ENCODE assay signal across 7 mouse cellular contexts in genomic region chr4:133309948-133310347, GRCm38 (mm10). TPM values are rescaled to one million over a fixed set of nuclear protein-coding genes. Genes with fewer than 3 reads are reported as not detected.
DNase-seq lines count a peak whose midpoint lies in the region; ATAC-seq and TF ChIP-seq lines count a peak whose summit lies in the region.

No protein-coding gene starts in this region.

- TF ChIP-seq POLR2A in ES-Bruce4 (IDR thresholded peaks at IDR 0.05; ENCODE audit: insufficient read depth, low read length) = no peak
- TF ChIP-seq POLR2A in heart, adult 2 months (IDR thresholded peaks at IDR 0.05; ENCODE audit: insufficient read depth, low read depth, low read length) = no peak

- no peak for TF ChIP-seq EP300 in ES-Bruce4 (IDR thresholded peaks at IDR 0.05; ENCODE audit: insufficient read depth, low read depth, low read length)
- TF ChIP-seq EP300 in heart, adult 2 months (IDR thresholded peaks at IDR 0.05; ENCODE audit: insufficient read depth, low read depth, low read length) = peak; percentile 90

- no peaks in the 10 kb centered on the region; the same call in none of the 2 replicates for H3K36me3 ChIP-seq in ES-Bruce4 (ENCODE audit: control insufficient read depth, insufficient read depth, low read length, poor library complexity, severe bottlenecking)
- H3K36me3 ChIP-seq in heart, adult 2 months (ENCODE audit: control insufficient read depth, insufficient read depth, low read length) = peaks cover 2% of the 10 kb centered on the region; the same call in 1 of the 2 replicates

- no peak overlapping the region for H3K4me3 ChIP-seq in ES-Bruce4 (ENCODE audit: low read depth, low read length)
- H3K4me3 ChIP-seq in heart, adult 2 months = no peak overlapping the region

- no peak overlapping the region for H3K9ac ChIP-seq in ES-Bruce4 (ENCODE audit: low read depth, poor library complexity, severe bottlenecking)
- no peak overlapping the region for H3K9ac ChIP-seq in heart, adult 2 months (ENCODE audit: low read depth, low read length)

- H3K9me3 ChIP-seq in ES-Bruce4 (replicated peaks; ENCODE audit: control insufficient read depth, insufficient read depth, low read length, poor library complexity, severe bottlenecking) = no peaks in the 10 kb centered on the region

- WGBS in heart, adult 2 months = 1% methylated on average over 3 of the region's 3 CpGs

- H3K4me1 ChIP-seq in ES-Bruce4 (ENCODE audit: control insufficient read depth, insufficient read depth, low read length) = no peaks in the 10 kb centered on the region
- no peaks in the 10 kb centered on the region for H3K4me1 ChIP-seq in heart, adult 2 months (ENCODE audit: control insufficient read depth, insufficient read depth, low read length)

- H3K27ac ChIP-seq in ES-Bruce4 (ENCODE audit: insufficient read depth, low read length) = no peak overlapping the region
- no peak overlapping the region for H3K27ac ChIP-seq in heart, adult 2 months

- H3K27me3 ChIP-seq in ES-Bruce4 (ENCODE audit: control insufficient read depth, insufficient read depth, low read length, poor library complexity, severe bottlenecking) = no peaks in the 10 kb centered on the region
- H3K27me3 ChIP-seq in heart, adult 2 months (ENCODE audit: control insufficient read depth, insufficient read depth, low read length) = no peaks in the 10 kb centered on the region

- TF ChIP-seq CTCF in ES-Bruce4 (IDR thresholded peaks at IDR 0.05; ENCODE audit: low read depth, low read length) = peak; percentile 96
- TF ChIP-seq CTCF in heart, adult 2 months (IDR thresholded peaks at IDR 0.05) = no peak

- intact Hi-C loops in heart, adult 2 months (cut with DNase I) = loop anchor here (1.0 to 2.0 kb wide), 3 partner anchors 34 to 139 kb away; no protein-coding TSS in a partner anchor

- H3K79me2 ChIP-seq in heart, adult 2 months (replicated peaks; ENCODE audit: control insufficient read depth, insufficient read depth, low read length) = no peaks in the 10 kb centered on the region

- peak; percentile 87 for ATAC-seq in megakaryocyte progenitor cell, adult 5-6 weeks (replicated peaks; ENCODE audit: poor library complexity)

- DNase-seq in T-cell, adult 2 months (ENCODE audit: low spot score) = peak; percentile 77
- peak; percentile 88 to 92 for DNase-seq in cerebellum, postnatal 4 days (ENCODE audit: low spot score in 2 of 2)
- DNase-seq in heart, adult 2 months = peak; percentile 76 to 91
- DNase-seq in layer of hippocampus, postnatal 10 days (ENCODE audit: low spot score in 2 of 2) = peak; percentile 94 to 95
- DNase-seq in spleen, postnatal 10 days (ENCODE audit: low spot score in 2 of 2) = peak; percentile 90 to 92

RNA-seq across cellular contexts. Expression of gene Tmem222, which starts 32.4 kb away (rescaled TPM):
- polyA plus RNA-seq in ES-Bruce4 (2011; ENCODE audit: insufficient read depth, insufficient read length, low read depth, missing spikeins) = 28.5 and 32.4 TPM in 2 replicates
- total RNA-seq in heart, adult 2 months (2021) = 10 to 100 TPM; 31.9 to 33.9 TPM
- polyA plus RNA-seq in heart, adult 2 months (2012; rRNA removed) = 48.3 and 72.9 TPM in 2 replicates
- total RNA-seq in layer of hippocampus, postnatal 10 days (2021) = 10 to 100 TPM; 74.9 to 80.1 TPM
- 43.2 and 50.8 TPM in 2 replicates for total RNA-seq in megakaryocyte progenitor cell, adult 5-6 weeks (2015)
- total RNA-seq in megakaryocyte progenitor cell, adult 5-6 weeks (2017) = 17.4 TPM in 2 replicates

RNA-seq across cellular contexts. Expression of gene Wdtc1, which starts 43.3 kb away (rescaled TPM):
- 69.2 and 71.5 TPM in 2 replicates for polyA plus RNA-seq in ES-Bruce4 (2011; ENCODE audit: insufficient read depth, insufficient read length, low read depth, missing spikeins)
- 10 to 100 TPM; 73.6 to 96.1 TPM for total RNA-seq in heart, adult 2 months (2021)
- polyA plus RNA-seq in heart, adult 2 months (2012; rRNA removed) = 61.8 and 65.1 TPM in 2 replicates
- 10 to 100 TPM; 60.5 to 68.6 TPM for total RNA-seq in layer of hippocampus, postnatal 10 days (2021)
- total RNA-seq in megakaryocyte progenitor cell, adult 5-6 weeks (2015) = 10.3 and 10.6 TPM in 2 replicates
- 7.6 and 8.7 TPM in 2 replicates for total RNA-seq in megakaryocyte progenitor cell, adult 5-6 weeks (2017)

RNA-seq across cellular contexts. Expression of gene Sytl1, which starts 47.0 kb away (rescaled TPM):
- polyA plus RNA-seq in ES-Bruce4 (2011; ENCODE audit: insufficient read depth, insufficient read length, low read depth, missing spikeins) = 12.6 and 15.2 TPM in 2 replicates
- total RNA-seq in heart, adult 2 months (2021) = under 1 TPM; 0.29 to 0.61 TPM
- polyA plus RNA-seq in heart, adult 2 months (2012; rRNA removed) = 0.53 and 0.80 TPM in 2 replicates
- total RNA-seq in layer of hippocampus, postnatal 10 days (2021) = under 1 TPM; 0.51 to 0.53 TPM
- 1.9 and 2.0 TPM in 2 replicates for total RNA-seq in megakaryocyte progenitor cell, adult 5-6 weeks (2015)
- total RNA-seq in megakaryocyte progenitor cell, adult 5-6 weeks (2017) = 3.9 and 5.2 TPM in 2 replicates

RNA-seq across cellular contexts. Expression of gene Slc9a1, which starts 59.6 kb away (rescaled TPM):
- polyA plus RNA-seq in ES-Bruce4 (2011; ENCODE audit: insufficient read depth, insufficient read length, low read depth, missing spikeins) = 18.4 and 21.4 TPM in 2 replicates
- 10 to 100 TPM; 17.0 to 17.4 TPM for total RNA-seq in heart, adult 2 months (2021)
- polyA plus RNA-seq in heart, adult 2 months (2012; rRNA removed) = 21.4 and 21.5 TPM in 2 replicates
- 10 to 100 TPM; 45.5 to 47.4 TPM for total RNA-seq in layer of hippocampus, postnatal 10 days (2021)
- total RNA-seq in megakaryocyte progenitor cell, adult 5-6 weeks (2015) = 15.1 and 16.1 TPM in 2 replicates
- 6.3 and 7.3 TPM in 2 replicates for total RNA-seq in megakaryocyte progenitor cell, adult 5-6 weeks (2017)

Comparison
In these comparisons a context has a peak if more than half of its experiments do, and no peak if none do; other contexts are left out.
1. RNA of gene Wdtc1, which starts 43.3 kb away (total RNA-seq): 73.6 to 96.1 TPM in heart, adult 2 months and 60.5 to 68.6 TPM in layer of hippocampus, postnatal 10 days; 7.6 to 10.6 TPM in megakaryocyte progenitor cell, adult 5-6 weeks; every median in the first group is over 4 times any median in the second.
2. Peak in every context shown above with its lines, with median percentiles within 50 percentile points of each other: DNase-seq.